Mouse (Mus musculus): ENCODE measurements around the gene Fpr1.
"Not testable (repeated sequence)": the region's sequence is repeated elsewhere in the genome, so short reads cannot be mapped to it uniquely, and the experiment has no call there.

Gene Fpr1

GRCm38 (mm10) chr17:17849906-17850712 is 33.6 kb downstream of the Fpr1 start:
- DNase-seq (ENCODE audit: low spot score): no peak

DNA sequence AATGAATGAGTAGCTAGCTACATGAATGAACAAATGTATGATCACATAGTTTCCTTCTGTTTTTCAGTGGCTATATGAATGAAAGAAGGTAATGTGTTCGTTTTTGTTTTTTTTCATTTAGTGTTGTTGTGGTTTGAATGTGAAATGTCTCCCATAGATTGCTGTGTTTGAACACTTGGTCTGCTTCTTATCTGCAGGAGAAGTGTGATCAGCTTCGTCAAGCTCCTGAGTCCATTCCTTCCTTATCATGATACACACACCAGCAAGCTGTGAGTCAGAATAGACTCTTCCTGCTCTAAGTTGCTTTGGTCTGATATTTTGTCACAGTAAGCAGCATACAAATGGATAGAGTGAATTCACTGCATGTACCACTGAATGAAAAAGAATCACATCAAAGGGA is 34.8 kb downstream of the Fpr1 start:
- DNase-seq (ENCODE audit: low spot score): no peak

GRCm38 (mm10) chr17:17845187-17846027 is 38.3 kb downstream of the Fpr1 start:
- DNase-seq (ENCODE audit: low spot score): peak; percentile 25

DNA sequence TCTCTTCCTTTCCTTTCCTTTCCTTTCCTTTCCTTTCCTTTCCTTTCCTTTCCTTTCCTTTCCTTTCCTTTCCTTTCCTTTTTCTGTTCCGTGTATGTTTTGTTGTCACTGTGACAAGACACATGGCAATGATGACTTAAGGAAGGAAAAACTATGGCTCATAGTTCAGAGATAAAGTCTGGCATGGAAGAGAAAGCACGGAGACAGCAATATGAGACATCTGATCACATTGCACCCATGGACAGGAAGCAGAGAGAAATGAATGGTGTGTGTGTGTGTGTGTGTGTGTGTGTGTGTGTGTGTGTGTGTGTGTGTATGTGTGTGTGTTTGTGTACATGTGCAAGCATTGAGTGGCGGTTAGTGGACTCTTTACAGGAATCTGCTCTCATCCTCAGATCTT is 39.1 kb downstream of the Fpr1 start:
- not testable (repeated sequence) for DNase-seq (ENCODE audit: low spot score)

GRCm38 (mm10) chr17:17843534-17844261 is 40.0 kb downstream of the Fpr1 start:
- DNase-seq (ENCODE audit: low spot score): no peak

DNA sequence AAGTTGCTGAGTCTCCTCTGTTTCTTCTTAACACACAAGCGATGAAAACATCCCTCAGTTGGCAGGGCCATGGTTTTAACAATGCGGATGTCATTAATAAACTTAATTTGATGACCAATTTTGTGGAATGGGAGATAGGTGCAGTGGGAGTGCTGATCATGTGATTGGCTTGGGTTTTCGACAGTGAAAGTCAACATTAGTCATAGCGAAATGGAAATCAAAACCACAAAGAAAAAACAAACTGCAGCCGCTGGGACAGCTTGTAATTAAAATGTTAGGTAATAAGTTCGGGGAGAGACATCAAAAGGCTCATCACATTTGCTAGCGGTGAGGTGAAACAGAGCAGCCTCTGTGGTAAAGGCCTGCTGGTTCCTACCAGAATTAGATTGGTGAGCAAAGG is 42.9 kb downstream of the Fpr1 start:
- no peak for DNase-seq (ENCODE audit: low spot score)

DNA sequence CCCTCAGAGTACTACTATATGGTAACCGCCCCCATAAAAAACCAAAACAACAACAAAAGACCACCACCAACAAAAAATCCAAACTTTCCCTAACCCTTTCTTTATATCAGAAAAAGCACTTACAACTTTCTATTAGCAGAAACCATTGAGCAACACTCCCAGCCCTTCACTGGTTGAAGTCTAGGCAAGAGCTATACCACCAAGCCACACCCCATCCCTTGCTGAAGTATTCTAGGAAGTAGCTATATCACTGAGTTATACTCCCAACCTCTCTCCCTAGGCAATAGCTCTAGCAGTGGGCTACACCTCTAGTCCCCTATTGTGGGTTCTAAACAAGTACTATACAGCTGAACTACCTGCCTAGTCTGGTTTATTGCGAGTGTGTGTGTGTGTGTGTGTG is 44.5 kb downstream of the Fpr1 start:
- no peak for DNase-seq (ENCODE audit: low spot score)

- DNase-seq (ENCODE audit: low spot score): peak; percentile 93
Observed at GRCm38 (mm10) chr17:17837919-17838701, 45.6 kb downstream of the Fpr1 start.

GRCm38 (mm10) chr17:17837426-17837825 is 46.3 kb downstream of the Fpr1 start:
- peak; percentile 23 for DNase-seq (ENCODE audit: low spot score)

GRCm38 (mm10) chr17:17836101-17836500 is 47.6 kb downstream of the Fpr1 start:
- no peak for DNase-seq (ENCODE audit: low spot score)

- DNase-seq (ENCODE audit: low spot score): peak; percentile 54
Observed at GRCm38 (mm10) chr17:17834896-17835295, 48.8 kb downstream of the Fpr1 start.

- no peak for DNase-seq (ENCODE audit: low spot score)
Observed at GRCm38 (mm10) chr17:17830731-17831130, 53.0 kb downstream of the Fpr1 start.

GRCm38 (mm10) chr17:17829816-17830535 is 53.8 kb downstream of the Fpr1 start:
- DNase-seq (ENCODE audit: low spot score): no peak

- DNase-seq (ENCODE audit: low spot score): no peak
Observed at GRCm38 (mm10) chr17:17829052-17829785, 54.5 kb downstream of the Fpr1 start.

- DNase-seq (ENCODE audit: low spot score): peak; percentile 85
Observed at GRCm38 (mm10) chr17:17828191-17828981, 55.4 kb downstream of the Fpr1 start.

- DNase-seq (ENCODE audit: low spot score): peak; percentile 88
Observed at GRCm38 (mm10) chr17:17827658-17828190, 56.0 kb downstream of the Fpr1 start.

- DNase-seq (ENCODE audit: low spot score): peak; percentile 90
Observed at GRCm38 (mm10) chr17:17826751-17827657, 56.7 kb downstream of the Fpr1 start, which contains the start of gene Spaca6. Spaca6 (plus strand) TSS chr17:17827158.
